Mouse (Mus musculus) small intestine, adult 2 months (tissue): ENCODE data around the gene Jund.

Source experiments
- CTCF ChIP-seq: fragments of 200-500 bp; IDR thresholded peaks from 2 replicates; pipeline ENCODE4 v1.5.1; 2012; ENCODE audit warnings: low read depth, mild to moderate bottlenecking, control low read depth, inconsistent platforms, low read length, moderate library complexity, mixed read lengths; ENCODE audit not compliant: insufficient replicate concordance, insufficient read length; ENCODE audit errors: extremely low read depth
- POLR2A ChIP-seq: fragments of 200-500 bp; IDR thresholded peaks from 2 replicates; pipeline ENCODE4 v1.6.1; 2012; ENCODE audit warnings: low read depth, mild to moderate bottlenecking, control low read depth, inconsistent platforms, low read length, moderate library complexity

DNA sequence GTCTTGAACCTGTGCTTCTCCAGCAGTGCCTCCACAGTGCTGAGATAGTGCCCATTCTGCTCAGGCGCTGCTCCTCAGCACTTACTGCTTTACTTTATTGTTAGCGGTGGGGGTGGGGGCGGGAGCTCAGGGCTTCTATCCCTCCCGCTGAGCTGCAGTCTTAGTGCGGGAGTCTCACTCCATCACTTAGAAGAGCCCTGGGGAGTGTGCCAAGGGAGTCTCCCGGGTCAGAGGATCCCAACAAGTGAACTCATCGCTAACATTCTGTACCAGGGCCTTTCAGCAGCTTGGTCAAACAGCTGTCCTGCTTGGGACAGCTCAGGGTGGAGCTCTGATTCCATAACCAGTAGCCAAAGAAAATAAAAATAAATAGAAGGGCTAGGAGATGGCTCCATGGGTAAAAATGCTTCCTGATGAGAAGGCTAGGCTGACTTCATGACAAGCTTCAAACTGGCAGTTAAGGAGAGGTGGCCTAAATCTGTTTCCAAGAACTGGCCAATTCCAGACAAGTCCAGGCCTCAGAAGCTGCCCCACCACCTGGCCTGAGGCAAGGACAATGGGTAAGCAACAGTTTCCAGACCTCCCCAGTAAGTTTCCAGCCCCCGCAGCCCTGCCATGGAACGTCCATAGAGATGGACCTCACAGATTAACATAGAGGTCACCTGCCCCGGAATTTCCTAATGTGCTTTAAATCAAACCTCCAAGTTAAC is 27.0 kb upstream of the Jund start:
- TF ChIP-seq POLR2A (no peak), CTCF (no peak)
